Mouse (Mus musculus) 3T3-L1 (cell line): ENCODE data around the gene Usp3.

Experiments
- DNase-seq: peaks from one replicate; pipeline ENCODE4 v3.0.0-alpha.2; 2015; ENCODE audit warnings: low read depth, low spot score

The Usp3 gene

GRCm38 (mm10) chr9:66592708-66593612 is at the start of gene Usp3:
Usp3 (minus strand) TSS chr9:66593142.
- DNase-seq = peak; percentile 91

GRCm38 (mm10) chr9:66640491-66640890 is 47.5 kb upstream of the Usp3 start:
- no peak for DNase-seq

GRCm38 (mm10) chr9:66639626-66640025 is 46.7 kb upstream of the Usp3 start:
- DNase-seq = no peak

DNA sequence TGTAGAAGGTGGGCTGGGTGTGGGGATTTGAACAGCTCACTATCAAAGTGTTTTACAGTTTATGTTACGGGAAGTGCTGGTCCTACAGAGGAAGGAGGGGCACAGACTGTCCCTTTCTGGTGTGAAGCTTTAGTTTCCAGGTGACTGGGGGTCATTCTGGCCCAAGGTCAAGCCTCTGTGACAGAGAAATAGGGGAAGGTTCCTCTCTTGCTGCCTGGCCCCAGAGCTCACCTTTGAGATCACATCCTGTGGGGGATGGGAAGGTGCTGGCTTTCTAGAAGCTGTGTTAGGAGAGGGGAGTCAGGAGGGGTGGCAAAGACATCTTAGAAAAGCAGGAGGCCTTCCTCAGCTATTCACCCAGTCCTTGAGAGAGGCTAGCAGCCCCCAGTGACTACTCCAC is 39.5 kb upstream of the Usp3 start:
- DNase-seq = no peak

DNA sequence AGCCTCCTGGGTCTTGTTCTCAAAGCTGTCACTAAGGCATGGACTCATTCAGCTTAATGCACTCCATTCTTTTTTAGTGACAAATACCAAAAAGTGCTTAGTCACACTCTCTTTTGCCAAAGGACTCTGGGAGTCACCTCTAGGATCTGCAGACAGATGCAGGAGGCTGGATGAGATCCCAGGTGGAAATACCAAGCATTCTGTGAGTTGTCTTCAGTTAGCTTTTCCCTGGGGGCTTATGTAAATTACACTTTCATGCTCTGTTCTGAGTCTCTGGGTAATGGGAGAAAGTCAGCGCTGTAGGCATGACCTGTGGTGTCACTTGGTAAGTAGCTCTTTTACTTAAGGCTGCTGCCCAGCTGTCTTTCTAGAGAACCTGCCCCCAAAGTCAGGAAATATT is 38.0 kb upstream of the Usp3 start:
- peak; percentile 80 for DNase-seq

DNA sequence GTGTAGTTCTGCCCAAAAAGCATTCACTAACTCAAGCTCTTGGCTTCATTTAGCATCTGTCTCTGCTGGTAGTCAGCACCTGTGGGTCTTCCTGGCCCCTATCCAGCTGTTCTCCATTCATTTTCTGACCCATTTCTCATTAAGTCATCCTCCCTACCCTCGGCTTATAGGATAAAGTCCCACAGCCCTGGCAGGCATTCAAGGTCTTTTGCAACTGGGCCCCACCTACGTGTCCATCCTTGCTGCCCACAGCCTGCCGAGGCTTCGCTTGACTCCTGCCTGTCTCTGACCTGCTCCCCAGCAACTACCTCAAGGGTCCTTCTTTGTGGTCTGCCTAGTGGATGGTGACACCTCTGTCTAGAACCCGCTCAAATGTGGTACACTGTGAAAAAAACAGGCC is 33.7 kb upstream of the Usp3 start:
- DNase-seq = no peak

- DNase-seq = no peak
These were observed 33.1 kb upstream of the Usp3 start for GRCm38 (mm10) chr9:66625974-66626530.

DNA sequence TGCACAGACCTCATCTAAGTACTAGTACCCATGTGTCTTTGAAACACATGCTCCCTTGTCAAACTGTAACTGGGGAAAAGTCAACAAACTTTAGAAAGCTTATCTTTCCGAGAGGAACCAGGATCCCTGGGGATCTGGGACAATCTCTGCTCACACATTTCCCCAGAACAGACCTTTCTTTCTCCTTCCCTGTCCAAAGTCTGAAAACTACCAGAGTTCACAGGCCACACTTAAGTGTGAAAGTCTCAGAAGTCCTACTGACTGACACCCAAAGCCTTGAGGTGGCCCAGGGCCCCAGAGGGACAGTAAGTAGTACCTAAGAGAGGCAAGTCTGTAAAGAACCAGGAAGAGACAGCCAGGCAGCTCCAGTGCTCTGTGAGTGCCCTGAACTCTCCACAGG is 31.9 kb upstream of the Usp3 start:
- no peak for DNase-seq

DNA sequence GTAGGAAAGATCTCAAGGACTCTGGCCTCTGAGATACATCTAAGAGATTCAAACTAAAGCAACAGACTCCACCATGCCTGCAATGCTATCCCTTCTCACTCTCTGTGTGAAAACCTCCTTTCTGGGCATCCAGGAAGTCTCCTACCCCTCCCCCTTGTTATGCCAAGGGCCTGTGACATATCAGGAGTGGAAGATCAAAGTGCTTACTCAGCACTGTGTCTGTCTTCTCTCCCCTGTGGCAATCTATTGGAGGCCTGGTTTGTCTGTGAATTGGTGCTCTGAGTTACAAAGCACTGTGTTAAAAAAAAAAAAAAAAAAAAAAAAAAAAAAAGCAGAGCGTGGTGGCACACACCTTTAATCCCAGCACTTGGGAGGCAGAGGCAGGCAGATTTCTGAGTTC is 30.7 kb upstream of the Usp3 start:
- no peak for DNase-seq

- DNase-seq = peak; percentile 98
These were observed 27.6 kb upstream of the Usp3 start for GRCm38 (mm10) chr9:66620581-66620981.

- DNase-seq = no peak
These were observed 27.1 kb upstream of the Usp3 start for GRCm38 (mm10) chr9:66620055-66620454.

GRCm38 (mm10) chr9:66617812-66618211 is 24.9 kb upstream of the Usp3 start:
- DNase-seq = no peak

- no peak for DNase-seq
These were observed 23.9 kb upstream of the Usp3 start for GRCm38 (mm10) chr9:66616858-66617257.

GRCm38 (mm10) chr9:66615141-66615540 is 22.2 kb upstream of the Usp3 start:
- no peak for DNase-seq

GRCm38 (mm10) chr9:66614547-66614946 is 21.6 kb upstream of the Usp3 start:
- DNase-seq = no peak

- DNase-seq = no peak
These were observed 20.7 kb upstream of the Usp3 start for GRCm38 (mm10) chr9:66613667-66614066.

DNA sequence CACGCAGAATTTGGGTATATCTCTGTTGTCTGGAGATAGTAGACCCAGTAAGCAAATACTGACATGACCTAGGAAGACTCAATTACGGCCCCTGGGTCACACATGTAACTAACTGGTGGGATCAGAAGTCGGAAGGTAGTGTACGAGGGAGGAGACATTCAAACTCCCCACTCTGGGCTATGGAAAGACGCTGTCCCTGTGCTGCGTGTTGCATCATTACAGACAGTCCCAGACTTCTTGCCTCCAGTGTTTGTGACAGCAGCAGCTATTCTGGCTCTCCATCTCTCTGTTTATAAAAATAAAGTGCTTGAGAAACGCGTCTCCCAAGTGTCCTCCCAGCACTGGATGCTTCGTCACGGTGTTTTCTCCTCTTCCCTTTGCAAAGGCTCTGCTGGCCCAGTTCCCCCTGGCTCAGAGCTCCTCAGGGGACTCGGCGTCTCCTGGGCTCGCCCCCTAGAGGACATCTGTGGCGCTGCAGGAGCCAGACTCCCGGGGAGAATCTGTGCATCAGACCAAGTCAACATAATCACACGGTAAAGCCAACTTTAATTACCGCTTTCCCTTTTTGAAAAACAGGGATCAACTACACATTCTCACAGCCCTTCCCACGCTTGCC is 18.6 kb upstream of the Usp3 start:
- peak; percentile 85 for DNase-seq

- no peak for DNase-seq
These were observed 15.9 kb upstream of the Usp3 start for GRCm38 (mm10) chr9:66608817-66609345.

- DNase-seq = no peak
These were observed 13.9 kb upstream of the Usp3 start for GRCm38 (mm10) chr9:66606851-66607250.

DNA sequence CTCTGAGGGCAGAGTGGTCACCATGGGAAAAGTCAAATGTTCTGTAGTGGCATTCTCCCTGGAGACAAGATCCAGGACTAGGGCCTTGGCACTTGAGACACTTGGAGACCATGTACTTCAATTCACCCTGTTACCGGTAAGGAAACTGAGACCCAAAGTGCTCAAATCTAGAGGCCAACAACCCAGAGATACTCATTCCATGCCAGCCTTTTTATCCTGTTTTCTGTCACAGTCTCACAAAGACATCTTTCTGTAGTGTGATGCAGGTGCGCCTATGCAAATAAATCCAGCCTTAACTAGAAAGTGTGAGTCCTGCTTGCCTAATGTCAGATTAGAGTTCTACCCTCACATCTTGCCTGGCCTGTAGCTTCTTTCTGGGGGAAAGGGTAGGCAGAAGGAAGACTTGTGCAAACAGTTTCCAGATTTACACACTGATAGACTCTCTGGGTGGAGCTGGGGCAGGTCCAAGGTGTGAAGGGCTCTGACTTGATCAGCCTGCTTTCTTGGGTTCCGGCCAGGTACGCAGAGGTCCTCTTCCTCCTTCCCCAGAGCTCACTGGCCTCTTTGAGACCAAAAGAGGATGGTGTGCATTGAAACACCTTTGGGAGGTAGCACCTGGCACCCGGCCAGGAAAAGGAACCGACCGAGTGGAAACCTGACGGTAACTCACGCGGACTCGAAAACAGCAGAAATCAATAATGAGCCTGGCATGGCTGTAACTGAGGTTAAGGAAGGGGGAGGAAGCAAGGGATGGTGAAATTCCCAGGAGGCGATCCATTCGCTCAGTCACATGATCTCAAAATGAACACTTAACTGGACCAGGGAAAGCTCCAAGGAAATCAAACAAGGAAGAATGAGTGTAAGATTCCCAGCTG is 13.2 kb upstream of the Usp3 start:
- DNase-seq = no peak

- no peak for DNase-seq
These were observed 11.6 kb upstream of the Usp3 start for GRCm38 (mm10) chr9:66604349-66605206.
